Mouse (Mus musculus) limb, embryonic 12.5 days (tissue): ENCODE data around the gene Ccnb1. TPM values are rescaled to one million over a fixed set of nuclear protein-coding genes. Genes with fewer than 3 reads are reported as not detected.
"Not testable (repeated sequence)": the region's sequence is repeated elsewhere in the genome, so short reads cannot be mapped to it uniquely, and the experiment has no call there.

Experiments used
- ATAC-seq: fragments of 200-750 bp; cut with Nextera tagmentation; 2 replicates; pipeline ENCODE4 v1.8.0; 2017; ENCODE audit warnings: low read depth, moderate TSS enrichment; ENCODE audit not compliant: insufficient number of reproducible peaks, insufficient read depth, low FRiP score, low TSS enrichment
- H3K27ac ChIP-seq: fragments of 300-500 bp; sonication (generic); 2 replicates; pipeline ENCODE4 v1.5.1; 2016; ENCODE audit warnings: mild to moderate bottlenecking, moderate library complexity
- H3K27me3 ChIP-seq: fragments of 300-500 bp; sonication (generic); 2 replicates; pipeline ENCODE4 v1.6.1; 2016; ENCODE audit warnings: mild to moderate bottlenecking, moderate library complexity
- H3K36me3 ChIP-seq: fragments of 300-500 bp; sonication (generic); 2 replicates; pipeline ENCODE4 v1.6.1; 2016; ENCODE audit warnings: mild to moderate bottlenecking, moderate library complexity
- H3K4me1 ChIP-seq: fragments of 300-500 bp; sonication (generic); replicated peaks from 2 replicates; pipeline ENCODE4 v1.6.1; 2016
- H3K4me2 ChIP-seq: fragments of 300-500 bp; sonication (generic); 2 replicates; pipeline ENCODE4 v1.6.1; 2016; ENCODE audit warnings: mild to moderate bottlenecking, moderate library complexity
- H3K4me3 ChIP-seq: fragments of 300-500 bp; sonication (generic); replicated peaks from 2 replicates; pipeline ENCODE4 v1.5.1; 2016; ENCODE audit warnings: mild to moderate bottlenecking
- H3K9ac ChIP-seq: fragments of 300-500 bp; sonication (generic); replicated peaks from 2 replicates; pipeline ENCODE4 v1.6.1; 2016; ENCODE audit warnings: mild to moderate bottlenecking, moderate library complexity
- H3K9me3 ChIP-seq: fragments of 300-500 bp; sonication (generic); 2 replicates; pipeline ENCODE4 v1.6.1; 2016; ENCODE audit warnings: mild to moderate bottlenecking, moderate library complexity
- WGBS: fragments of 180-500 bp; shearing (Covaris S2); methylation state at CpG from one replicate; pipeline ENCODE4 v1.1.7; 2016; 5-methylcytosine and 5-hydroxymethylcytosine counted together
- polyA plus RNA-seq: library from polyadenylated mRNA; unstranded; fragments of >200 nt; fragmentation: Nextera tagmentation; extraction: Ambion mirVana; gene quantifications from 2 replicates; pipeline ENCODE4 v1.2.1, GENCODE M21; 2016

The Ccnb1 gene
- polyA plus RNA-seq, 1 experiment from 2014 or later = 300 TPM

- no peak overlapping the region for H3K9ac ChIP-seq
- peaks cover 78% of the 10 kb centered on the region for H3K36me3 ChIP-seq
- no peaks in the 10 kb centered on the region for H3K27me3 ChIP-seq
- 94% methylated on average over 3 of the region's 3 CpGs for WGBS
- no peak for ATAC-seq
- no peaks in the 10 kb centered on the region for H3K9me3 ChIP-seq
- no peaks in the 10 kb centered on the region for H3K4me1 ChIP-seq
- no peak overlapping the region for H3K27ac ChIP-seq
- no peak overlapping the region for H3K4me3 ChIP-seq
- H3K4me2 ChIP-seq = no peak overlapping the region
Observed at GRCm38 (mm10) chr13:100805776-100806175, 19.4 kb upstream of the Ccnb1 start.

- WGBS = 87% methylated on average over 6 of the region's 6 CpGs
- H3K9me3 ChIP-seq = peaks cover 6% of the 10 kb centered on the region; the same call in 1 of the 2 replicates
- no peaks in the 10 kb centered on the region for H3K27me3 ChIP-seq
- no peak overlapping the region for H3K4me3 ChIP-seq
- ATAC-seq = no peak
- no peaks in the 10 kb centered on the region for H3K4me1 ChIP-seq
- peaks cover 18% of the 10 kb centered on the region for H3K36me3 ChIP-seq
- no peak overlapping the region for H3K9ac ChIP-seq
- H3K4me2 ChIP-seq = no peak overlapping the region
- no peak overlapping the region for H3K27ac ChIP-seq
Observed at GRCm38 (mm10) chr13:100797171-100797570, 10.8 kb upstream of the Ccnb1 start.

- 73% methylated on average over 3 of the region's 3 CpGs for WGBS
- no peak overlapping the region for H3K9ac ChIP-seq
Observed at GRCm38 (mm10) chr13:100789083-100789482, 2.7 kb upstream of the Ccnb1 start.

GRCm38 (mm10) chr13:100788057-100788456 lies 1.7 kb upstream of the Ccnb1 start:
- peaks cover 24% of the 10 kb centered on the region for H3K4me1 ChIP-seq

More at GRCm38 (mm10) chr13:100789083-100789482, 2.7 kb upstream of the Ccnb1 start:
- ATAC-seq = no peak
- H3K27ac ChIP-seq = no peak overlapping the region
- H3K9me3 ChIP-seq = peaks cover 6% of the 10 kb centered on the region; the same call in 1 of the 2 replicates
- H3K4me2 ChIP-seq = no peak overlapping the region
- H3K4me1 ChIP-seq = peaks cover 18% of the 10 kb centered on the region
- H3K4me3 ChIP-seq = no peak overlapping the region
- no peaks in the 10 kb centered on the region for H3K27me3 ChIP-seq
- H3K36me3 ChIP-seq = peaks cover 5% of the 10 kb centered on the region

GRCm38 (mm10) chr13:100787316-100788010 lies 1.1 kb upstream of the Ccnb1 start:
- WGBS = 65% methylated on average over 6 of the region's 6 CpGs
- Histone ChIP-seq H3K4me3 (no peak overlapping the region), H3K4me2 (no peak overlapping the region), H3K9ac (no peak overlapping the region), H3K27me3 (no peaks in the 10 kb centered on the region), H3K27ac (no peak overlapping the region), H3K9me3 (peaks cover 1% of the 10 kb centered on the region; the same call in 1 of the 2 replicates), H3K4me1 (peaks cover 24% of the 10 kb centered on the region), H3K36me3 (peaks cover 21% of the 10 kb centered on the region)
- ATAC-seq = no peak

More at GRCm38 (mm10) chr13:100788057-100788456, 1.7 kb upstream of the Ccnb1 start:
- not testable (repeated sequence) for H3K4me3 ChIP-seq, H3K27ac ChIP-seq, H3K27me3 ChIP-seq, ATAC-seq, H3K4me2 ChIP-seq, H3K9me3 ChIP-seq, H3K9ac ChIP-seq
- WGBS = 96% methylated on average over 12 of the region's 14 CpGs
- peaks cover 15% of the 10 kb centered on the region for H3K36me3 ChIP-seq

- Histone ChIP-seq H3K9me3 (no peaks in the 10 kb centered on the region), H3K27ac (peak overlapping the region; percentile 66; the same call in 1 of the 2 replicates), H3K27me3 (no peaks in the 10 kb centered on the region), H3K9ac (peak overlapping the region; percentile 84), H3K36me3 (peaks cover 36% of the 10 kb centered on the region), H3K4me2 (peak overlapping the region; percentile 74), H3K4me3 (peak overlapping the region; percentile 84), H3K4me1 (peaks cover 24% of the 10 kb centered on the region)
- WGBS = under 1% methylated on average over 30 of the region's 30 CpGs
- no peak; the same call in 1 of the 2 replicates for ATAC-seq
Observed at GRCm38 (mm10) chr13:100785806-100786413, 460 bp downstream of the Ccnb1 start.

GRCm38 (mm10) chr13:100777491-100777890 lies 8.9 kb downstream of the Ccnb1 start:
- no peaks in the 10 kb centered on the region for H3K9me3 ChIP-seq
- no peak overlapping the region for H3K4me2 ChIP-seq
- no peak overlapping the region for H3K27ac ChIP-seq
- 75% methylated on average over 3 of the region's 3 CpGs for WGBS
- peaks cover 37% of the 10 kb centered on the region for H3K36me3 ChIP-seq
- H3K27me3 ChIP-seq = no peaks in the 10 kb centered on the region
- H3K9ac ChIP-seq = no peak overlapping the region
- H3K4me3 ChIP-seq = no peak overlapping the region
- no peak for ATAC-seq
- H3K4me1 ChIP-seq = peaks cover 9% of the 10 kb centered on the region

GRCm38 (mm10) chr13:100776710-100777109 lies 9.7 kb downstream of the Ccnb1 start:
- no peak overlapping the region for H3K4me2 ChIP-seq
- WGBS = 68% methylated on average over 6 of the region's 6 CpGs
- no peak for ATAC-seq
- no peaks in the 10 kb centered on the region for H3K9me3 ChIP-seq
- H3K4me1 ChIP-seq = peaks cover 9% of the 10 kb centered on the region
- H3K4me3 ChIP-seq = no peak overlapping the region
- H3K27ac ChIP-seq = 0 out of 2 replicates have a peak overlapping the region, but pooled peaks have one; percentile 56
- H3K9ac ChIP-seq = no peak overlapping the region
- H3K36me3 ChIP-seq = peaks cover 36% of the 10 kb centered on the region
- H3K27me3 ChIP-seq = no peaks in the 10 kb centered on the region

GRCm38 (mm10) chr13:100776056-100776419 lies 10.3 kb downstream of the Ccnb1 start:
- ATAC-seq = no peak
- H3K4me1 ChIP-seq = peaks cover 9% of the 10 kb centered on the region
- peak overlapping the region; percentile 56; the same call in 1 of the 2 replicates for H3K27ac ChIP-seq
- peak overlapping the region; percentile 90 for H3K4me3 ChIP-seq
- WGBS = 14% methylated on average over 8 of the region's 8 CpGs
- H3K9me3 ChIP-seq = no peaks in the 10 kb centered on the region
- H3K9ac ChIP-seq = peak overlapping the region; percentile 72; the same call in 1 of the 2 replicates
- peak overlapping the region; percentile 71 for H3K4me2 ChIP-seq
- H3K27me3 ChIP-seq = no peaks in the 10 kb centered on the region
- peaks cover 36% of the 10 kb centered on the region for H3K36me3 ChIP-seq

GRCm38 (mm10) chr13:100775252-100776055 lies 10.9 kb downstream of the Ccnb1 start, which contains the start of gene Cenph:
Gene Cenph, minus strand, starts transcription at chr13:100775899.
- H3K4me2 ChIP-seq = peak within 1 kb of the TSS; percentile 71
- H3K27me3 ChIP-seq = no peaks in the 10 kb centered on the region
- peaks cover 9% of the 10 kb centered on the region for H3K4me1 ChIP-seq
- H3K4me3 ChIP-seq = peak within 1 kb of the TSS; percentile 90
- no peaks in the 10 kb centered on the region for H3K9me3 ChIP-seq
- H3K36me3 ChIP-seq = peaks cover 36% of the 10 kb centered on the region
- peak; percentile 91 for ATAC-seq
- peak within 1 kb of the TSS; percentile 72 for H3K9ac ChIP-seq
- H3K27ac ChIP-seq = peak within 1 kb of the TSS; percentile 56; the same call in 1 of the 2 replicates
- 1% methylated on average over 44 of the region's 46 CpGs for WGBS

GRCm38 (mm10) chr13:100774704-100775103 lies 11.7 kb downstream of the Ccnb1 start:
- H3K4me2 ChIP-seq = peak overlapping the region; percentile 71
- H3K36me3 ChIP-seq = peaks cover 36% of the 10 kb centered on the region
- H3K4me3 ChIP-seq = peak overlapping the region; percentile 90
- H3K9me3 ChIP-seq = no peaks in the 10 kb centered on the region
- peak overlapping the region; percentile 72 for H3K9ac ChIP-seq
- peaks cover 9% of the 10 kb centered on the region for H3K4me1 ChIP-seq
- no peaks in the 10 kb centered on the region for H3K27me3 ChIP-seq
- H3K27ac ChIP-seq = no peak overlapping the region
- ATAC-seq = no peak
